Mouse (Mus musculus): Measurements from ENCODE around the gene Zfp414. TPM values are rescaled to one million over a fixed set of nuclear protein-coding genes. Genes with fewer than 3 reads are reported as not detected.
"Not testable (repeated sequence)": the region's sequence is repeated elsewhere in the genome, so short reads cannot be mapped to it uniquely, and the experiment has no call there.

The Zfp414 gene
- 10 to 100 TPM; 25.6 to 42.6 TPM for total RNA-seq (2021)
- long read RNA-seq, experiment 1, transcript Zfp414-201 (6 exons, 1,197 nt), result major isoform, 11 of 25 reads
- long read RNA-seq, experiment 1, partial matches to known transcripts, result 8 of 25 reads
- long read RNA-seq, experiment 1, other reads (novel, unspliced or antisense), result 3 of 25 reads
- long read RNA-seq, experiment 2, transcript Zfp414-203 (7 exons, 1,211 nt), result minor isoform, 5 of 26 reads
- long read RNA-seq, experiment 2, transcript Zfp414-201 (6 exons, 1,197 nt), result major isoform, 10 of 26 reads
- long read RNA-seq, experiment 2, partial matches to known transcripts, result 7 of 26 reads
- long read RNA-seq, experiment 2, other reads (novel, unspliced or antisense), result 2 of 26 reads

DNA sequence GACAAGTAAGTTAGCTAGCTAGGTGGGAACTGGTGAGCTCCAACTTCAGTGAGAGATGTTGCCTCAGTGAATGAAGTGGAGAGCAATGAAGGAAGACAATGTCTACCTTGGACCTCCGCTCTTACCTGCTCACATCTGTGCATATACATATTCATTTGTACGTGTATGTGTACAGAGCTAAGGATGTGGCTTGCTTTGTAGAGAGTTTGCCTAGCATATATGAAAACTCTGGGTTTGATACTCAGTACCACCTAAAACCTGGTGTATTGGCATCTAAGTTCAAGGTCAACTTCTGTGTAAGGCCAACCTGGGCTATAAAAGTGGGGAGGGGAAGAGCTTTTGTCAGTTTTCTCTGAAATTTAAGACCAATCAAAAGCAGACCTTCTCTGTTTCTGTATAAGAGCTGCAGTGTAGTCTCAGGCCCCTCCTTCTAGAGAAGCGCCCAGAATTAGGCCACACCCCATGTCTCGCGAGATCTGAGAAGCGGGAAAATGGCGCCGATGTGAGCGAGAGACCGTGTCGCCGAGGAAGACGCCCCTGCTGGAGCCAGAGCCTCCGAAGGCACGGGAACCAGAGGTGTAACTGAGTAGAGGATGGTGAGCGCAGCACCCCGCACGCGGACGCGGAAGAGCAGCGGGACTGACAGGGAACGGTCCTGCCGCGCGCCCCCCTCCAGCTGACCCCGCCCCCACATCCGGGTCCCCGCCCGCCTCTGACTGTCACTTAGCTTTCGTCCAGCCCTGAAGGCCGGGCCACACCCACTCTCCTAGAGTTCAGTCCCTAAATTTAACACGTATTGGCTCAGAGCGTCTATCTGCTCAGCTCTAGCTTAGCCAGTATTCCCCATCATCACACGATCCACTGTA is at the start of gene Zfp414:
Zfp414 (plus strand) TSS at position 470 of the 866 bp plus-strand sequence.
- peak; percentile 93 for DNase-seq

DNA sequence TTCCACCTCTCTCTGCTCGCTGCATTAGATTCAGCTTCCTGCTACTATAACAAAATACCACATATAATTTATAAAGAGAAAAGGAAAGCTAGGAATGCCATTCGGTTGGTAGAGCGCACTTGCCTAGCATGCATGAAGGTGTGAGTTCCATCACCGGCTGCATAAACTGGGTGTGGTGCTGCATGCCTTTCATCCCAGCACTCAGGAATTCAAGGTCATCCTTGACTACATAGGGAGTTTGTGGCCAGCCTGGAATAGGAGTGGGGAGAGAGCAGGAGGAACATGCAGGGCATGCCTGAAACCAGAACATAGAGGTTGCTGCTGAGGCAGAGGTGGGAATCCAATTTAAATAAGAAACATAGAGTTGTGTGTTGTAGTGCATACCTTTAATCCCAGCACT is 44.8 kb upstream of the Zfp414 start:
- no peak for DNase-seq

DNA sequence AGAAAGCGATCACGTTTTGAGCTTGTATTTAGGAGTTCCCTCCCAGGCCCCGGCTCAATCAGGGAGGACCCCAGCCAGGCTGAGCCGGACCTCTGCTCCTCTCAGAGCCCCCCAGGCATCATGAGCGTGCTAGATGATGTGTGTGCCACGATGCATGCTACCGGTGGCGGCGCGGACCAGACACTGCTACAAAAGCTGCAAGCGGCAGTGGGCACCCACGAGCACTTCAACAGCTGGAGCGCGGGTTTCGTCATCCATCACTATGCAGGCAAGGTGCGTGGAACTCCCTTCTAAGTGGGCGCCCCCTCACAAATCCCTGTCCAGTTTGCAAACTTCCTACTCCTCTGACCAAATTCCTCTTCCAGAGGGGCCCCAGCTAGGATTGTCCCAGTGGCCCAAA is 42.9 kb upstream of the Zfp414 start:
- no peak for DNase-seq

DNA sequence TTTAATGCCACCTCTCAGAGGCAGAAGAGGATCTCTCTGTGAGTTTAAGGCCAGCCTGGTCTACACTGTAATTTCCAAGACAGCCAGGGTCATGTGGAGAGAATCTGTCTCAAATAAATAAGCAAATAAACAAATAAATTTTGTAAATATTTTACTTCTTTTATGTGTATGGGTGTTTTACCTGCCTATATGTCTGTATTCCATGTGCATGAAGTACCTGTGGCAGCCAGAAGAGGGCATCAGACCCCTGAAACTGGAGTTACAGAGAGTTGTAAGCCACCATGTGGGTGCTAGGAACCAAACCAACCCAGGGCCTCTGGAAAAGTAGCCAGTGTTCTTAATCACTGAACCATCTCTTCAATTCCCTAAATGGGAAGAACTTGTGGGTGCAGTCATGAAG is 31.6 kb upstream of the Zfp414 start:
- no peak for DNase-seq

DNA sequence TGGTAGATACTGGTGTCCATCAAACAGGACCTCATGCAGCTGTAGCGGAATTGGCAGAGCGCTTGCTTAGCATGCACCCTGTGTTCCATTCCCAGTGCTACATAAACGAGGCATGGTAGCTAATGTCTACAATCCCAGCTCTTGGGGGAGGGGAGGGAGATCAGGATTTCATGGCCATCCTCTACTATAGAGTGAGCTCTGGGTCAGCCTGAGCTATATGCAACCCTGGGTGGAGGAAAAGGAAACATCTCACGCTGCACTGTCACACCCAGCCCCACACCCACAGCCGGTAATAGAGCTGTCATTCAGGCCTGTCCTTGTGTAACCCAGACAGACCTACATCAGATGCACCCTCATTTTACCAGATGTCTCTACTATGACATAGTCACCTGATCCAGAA is 30.4 kb upstream of the Zfp414 start:
- DNase-seq, result no peak

DNA sequence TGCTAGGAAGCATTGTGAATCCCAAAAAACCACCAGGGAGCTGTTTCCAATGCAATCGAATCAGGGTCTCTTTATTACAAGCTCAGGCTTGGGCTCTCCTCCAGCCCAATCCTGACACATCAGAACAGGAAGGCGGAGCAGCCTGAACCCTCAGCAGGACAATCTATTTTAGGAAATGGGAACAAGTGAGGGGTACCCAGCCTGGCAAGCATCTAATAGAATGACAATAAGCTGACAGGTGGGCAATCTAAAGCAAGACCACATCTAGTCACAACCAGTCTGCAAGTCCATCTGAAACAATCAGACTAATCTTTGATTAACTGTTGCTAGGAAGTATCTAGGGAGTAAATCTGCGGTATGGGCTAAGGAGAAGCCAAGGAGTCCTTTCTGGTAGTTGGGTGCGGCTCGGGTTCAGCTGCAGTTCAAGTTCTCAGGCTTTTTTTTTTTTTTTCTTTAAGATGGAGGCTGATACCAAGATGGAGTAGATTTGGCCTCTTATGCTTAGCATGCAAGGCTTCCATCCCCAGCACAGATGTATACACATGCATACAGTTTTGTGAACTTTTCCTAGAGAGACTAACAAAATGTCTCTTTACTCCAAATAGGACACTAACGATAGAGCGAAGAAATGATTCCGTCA is 28.9 kb upstream of the Zfp414 start:
- DNase-seq, result no peak

DNA sequence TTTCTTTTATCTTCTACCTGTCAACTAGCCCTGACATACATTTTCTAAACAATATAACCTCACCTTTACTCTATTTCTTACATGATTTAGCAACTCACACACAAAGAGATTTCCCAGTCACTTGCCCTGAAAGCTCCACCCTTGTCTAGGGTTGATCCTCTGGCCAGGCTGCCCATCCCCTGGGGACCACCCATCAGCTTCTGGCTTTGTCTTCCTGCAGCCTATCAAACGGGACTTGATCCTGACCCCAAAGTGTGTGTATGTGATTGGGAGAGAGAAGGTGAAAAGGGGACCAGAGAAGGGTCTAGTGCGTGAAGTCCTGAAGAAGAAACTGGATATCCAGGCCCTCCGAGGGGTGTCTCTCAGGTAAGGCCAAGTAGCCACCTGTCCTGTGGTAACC is 28.1 kb upstream of the Zfp414 start:
- no peak for DNase-seq

DNA sequence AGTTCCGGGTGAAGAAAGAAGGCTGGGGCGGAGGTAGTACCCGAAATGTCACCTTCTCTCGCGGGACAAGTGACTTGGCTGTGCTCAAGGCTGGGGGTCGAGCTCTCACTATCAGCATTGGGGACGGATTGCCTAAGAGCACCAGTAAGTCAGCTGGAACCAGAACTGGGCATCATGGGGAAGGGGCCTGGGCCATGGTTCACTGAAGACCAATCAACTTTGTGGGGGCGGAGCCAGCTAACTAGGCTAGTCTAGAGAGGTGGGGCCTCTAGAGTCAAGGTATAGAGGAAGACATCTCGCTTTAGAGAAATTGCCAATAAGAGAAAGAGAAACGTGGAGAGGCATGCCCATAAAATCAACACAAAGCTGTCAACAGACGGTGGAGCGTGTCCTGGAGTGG is 26.9 kb upstream of the Zfp414 start:
- no peak for DNase-seq

DNA sequence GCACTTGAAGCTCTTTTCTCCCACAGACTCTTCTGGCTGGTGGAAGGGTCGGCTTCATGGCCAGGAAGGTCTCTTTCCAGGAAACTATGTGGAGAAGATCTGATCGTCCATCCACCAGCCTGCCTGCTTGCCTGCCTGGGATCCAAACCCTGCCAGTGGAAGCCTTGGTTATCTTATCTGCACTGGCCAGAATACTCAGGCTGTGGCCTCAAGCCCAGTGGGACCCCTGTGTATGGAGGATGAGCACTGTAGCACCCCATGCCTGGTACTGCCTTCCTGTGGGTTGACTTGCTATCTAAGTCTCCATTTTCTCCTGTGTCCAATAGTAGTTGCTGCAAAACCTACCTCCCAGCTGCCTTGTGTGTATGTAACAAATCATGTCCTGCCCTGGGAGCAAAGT is 21.6 kb upstream of the Zfp414 start:
- DNase-seq, result no peak

DNA sequence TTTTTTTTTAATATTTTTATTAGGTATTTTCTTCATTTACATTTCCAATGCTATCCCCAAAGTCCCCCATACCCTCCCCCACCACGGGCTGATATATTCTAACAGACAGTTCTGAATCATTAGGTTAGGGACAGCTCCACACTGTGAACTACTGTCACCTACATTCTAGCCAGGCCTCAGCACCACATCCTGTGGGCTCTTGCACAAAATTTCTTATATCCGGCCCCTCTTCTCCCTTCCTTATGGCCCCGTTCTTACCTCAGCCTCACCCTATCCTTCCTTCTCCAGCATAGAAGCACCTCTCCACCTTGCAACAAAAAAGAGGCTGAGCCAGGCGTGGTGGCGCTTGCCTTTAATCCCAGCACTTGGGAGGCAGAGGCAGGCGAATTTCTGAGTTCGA is 18.3 kb upstream of the Zfp414 start:
- no peak for DNase-seq

DNA sequence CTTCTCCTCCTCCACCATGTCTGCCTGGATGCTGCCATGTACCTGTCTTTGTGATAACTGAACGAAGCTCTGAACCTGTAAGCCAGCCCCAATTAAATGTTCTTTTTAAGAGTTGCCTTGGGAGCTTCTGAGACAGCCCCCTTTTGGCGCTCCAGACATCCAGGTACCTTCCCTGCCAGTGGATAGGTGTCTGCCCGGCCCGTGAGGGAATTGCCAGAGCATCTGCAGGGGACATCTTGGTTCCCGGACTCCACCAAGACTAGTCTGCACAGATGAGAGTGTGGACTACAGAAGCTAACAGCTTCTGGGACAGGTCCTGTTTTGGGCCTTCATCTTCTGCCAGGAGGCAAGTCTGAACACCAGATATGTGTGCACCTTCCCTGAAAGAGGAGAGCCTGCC is 15.2 kb upstream of the Zfp414 start:
- DNase-seq, result not testable (repeated sequence)

DNA sequence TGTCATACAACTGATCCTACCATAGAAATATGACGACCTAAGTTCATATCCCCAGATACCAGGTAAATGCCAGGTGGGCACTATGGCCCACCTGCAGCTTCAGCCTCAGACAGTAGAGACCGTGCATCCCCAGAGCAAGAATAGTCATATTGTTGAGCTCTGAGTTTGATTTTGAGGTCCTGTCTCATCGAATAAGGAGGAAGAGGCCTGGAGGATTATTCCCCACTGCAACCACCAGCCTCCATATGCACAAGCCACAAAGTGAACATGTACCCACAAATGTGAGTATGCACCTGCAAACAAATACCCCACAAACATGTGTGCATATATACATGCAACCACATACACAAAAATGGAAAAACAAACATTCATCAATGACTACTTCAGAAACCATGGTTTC is 1.6 kb upstream of the Zfp414 start:
- no peak for DNase-seq

DNA sequence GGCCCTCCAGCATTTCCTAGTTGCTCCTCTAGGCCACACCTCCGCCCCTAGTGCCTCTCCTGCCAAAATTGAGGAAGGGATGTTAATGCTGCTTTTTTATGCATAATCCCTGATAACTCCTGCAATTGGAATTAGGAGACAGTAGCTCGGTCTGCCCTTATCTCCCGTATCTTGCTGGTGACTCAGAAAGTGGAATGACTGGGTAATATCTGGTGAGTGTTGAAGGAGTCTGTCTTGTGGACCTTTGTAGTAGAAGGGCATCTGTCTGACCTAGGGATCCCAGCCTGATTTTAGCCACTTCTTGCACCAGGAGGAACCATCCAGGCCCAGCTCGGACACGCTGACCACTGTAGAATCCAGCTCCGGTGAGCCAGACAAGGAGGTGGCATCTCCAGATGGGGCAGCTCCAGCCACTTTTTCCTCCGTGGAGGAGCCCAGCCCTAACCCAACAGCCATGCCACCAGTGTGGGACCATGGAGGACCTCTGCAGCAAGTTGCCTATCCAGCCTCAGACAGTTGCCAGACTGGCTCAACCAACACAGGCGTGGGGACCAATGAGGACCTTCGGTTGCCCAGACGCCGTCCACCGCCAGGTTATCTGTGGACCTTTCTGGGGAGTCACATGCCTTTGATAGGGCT is 716 bp downstream of the Zfp414 start:
- no peak for DNase-seq

DNA sequence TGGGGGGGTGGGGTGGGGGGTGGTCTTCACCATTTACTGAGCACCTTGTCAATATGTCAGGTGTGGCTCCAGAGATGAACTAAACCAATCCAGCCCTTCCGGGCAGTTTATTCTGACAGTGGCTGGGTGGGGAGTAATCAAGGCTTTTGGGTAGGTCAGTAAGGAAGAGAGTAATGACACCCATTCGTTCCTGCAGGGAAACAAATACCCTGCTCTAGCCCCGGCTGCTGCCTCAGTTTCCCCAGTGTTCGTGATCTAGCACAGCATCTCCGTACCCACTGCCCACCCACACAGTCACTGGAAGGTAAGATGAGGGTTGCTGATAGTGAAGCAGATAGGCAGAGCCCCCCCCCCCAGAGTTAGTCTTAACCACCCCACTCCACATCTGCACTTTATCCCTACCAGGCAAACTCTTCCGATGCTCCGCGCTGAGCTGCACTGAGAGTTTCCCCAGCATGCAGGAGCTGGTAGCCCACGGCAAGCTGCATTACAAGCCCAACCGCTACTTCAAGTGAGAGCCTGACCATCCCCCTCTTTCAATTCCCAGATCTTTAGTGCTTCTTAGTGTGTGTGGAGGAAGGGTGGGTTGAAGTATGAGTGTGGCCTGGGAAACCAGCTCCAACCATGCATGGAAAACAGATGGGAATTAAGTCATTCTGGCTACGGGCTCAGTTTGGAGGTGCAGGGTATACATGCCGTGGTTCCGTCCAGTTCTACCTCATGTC is 1.4 kb downstream of the Zfp414 start:
- no peak for DNase-seq

DNA sequence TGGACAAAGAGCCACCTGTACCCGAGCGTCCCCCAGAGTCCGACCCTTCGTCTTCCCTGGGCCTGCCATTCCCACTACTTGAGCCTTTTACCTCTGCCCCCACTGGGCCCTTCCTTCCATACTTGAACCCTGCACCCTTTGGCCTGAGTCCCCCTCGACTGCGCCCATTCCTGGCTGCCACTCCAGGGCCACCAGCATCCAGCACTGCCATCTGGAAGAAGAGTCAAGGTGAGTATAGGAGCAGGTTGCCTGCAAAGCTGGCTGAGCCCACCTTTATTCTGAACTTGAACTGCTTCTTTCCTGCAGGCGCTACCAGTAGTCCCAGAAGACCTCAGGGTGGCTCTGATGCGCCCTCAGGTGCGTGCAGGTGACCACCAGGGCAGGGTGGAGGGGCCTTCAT is 2.3 kb downstream of the Zfp414 start:
- no peak for DNase-seq

DNA sequence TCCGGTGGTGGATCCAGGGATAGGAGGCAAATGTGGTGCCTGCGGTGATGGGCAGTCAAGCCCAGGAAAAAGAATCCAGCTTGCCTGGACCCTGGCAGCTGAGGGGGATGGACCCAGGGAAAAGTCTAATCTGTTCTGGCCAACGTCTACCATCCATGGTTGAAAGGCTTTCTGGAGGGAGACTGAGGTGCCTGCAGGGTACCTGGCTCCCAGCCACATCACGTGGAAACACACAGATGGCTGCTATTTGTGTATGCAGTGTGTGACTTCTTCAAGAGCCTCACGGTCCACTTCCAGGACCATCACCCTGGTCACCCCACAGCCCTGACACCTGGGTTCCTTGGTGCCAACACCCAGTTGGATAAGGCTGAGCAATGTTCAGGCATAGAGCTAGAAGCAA is 2.9 kb downstream of the Zfp414 start:
- DNase-seq, result no peak

DNA sequence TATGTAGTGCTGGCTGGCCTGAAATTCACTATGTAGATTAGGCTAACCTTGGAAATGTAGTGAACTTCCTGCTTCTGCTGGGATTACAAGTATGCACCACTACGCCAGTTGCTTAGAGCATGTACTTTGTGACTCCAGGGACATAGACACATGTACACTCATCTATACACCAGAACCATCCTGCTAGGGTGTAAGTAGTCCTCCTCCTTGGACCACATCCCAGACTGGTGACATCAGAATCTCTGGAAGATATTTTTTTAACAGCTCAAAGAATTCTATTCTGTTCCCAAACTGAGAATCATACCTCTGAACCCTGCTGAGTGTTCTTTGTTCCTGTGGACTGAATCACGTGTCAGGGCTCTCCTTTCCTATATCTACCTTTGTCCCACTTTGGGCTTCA is 8.1 kb downstream of the Zfp414 start:
- DNase-seq, result peak; percentile 26

DNA sequence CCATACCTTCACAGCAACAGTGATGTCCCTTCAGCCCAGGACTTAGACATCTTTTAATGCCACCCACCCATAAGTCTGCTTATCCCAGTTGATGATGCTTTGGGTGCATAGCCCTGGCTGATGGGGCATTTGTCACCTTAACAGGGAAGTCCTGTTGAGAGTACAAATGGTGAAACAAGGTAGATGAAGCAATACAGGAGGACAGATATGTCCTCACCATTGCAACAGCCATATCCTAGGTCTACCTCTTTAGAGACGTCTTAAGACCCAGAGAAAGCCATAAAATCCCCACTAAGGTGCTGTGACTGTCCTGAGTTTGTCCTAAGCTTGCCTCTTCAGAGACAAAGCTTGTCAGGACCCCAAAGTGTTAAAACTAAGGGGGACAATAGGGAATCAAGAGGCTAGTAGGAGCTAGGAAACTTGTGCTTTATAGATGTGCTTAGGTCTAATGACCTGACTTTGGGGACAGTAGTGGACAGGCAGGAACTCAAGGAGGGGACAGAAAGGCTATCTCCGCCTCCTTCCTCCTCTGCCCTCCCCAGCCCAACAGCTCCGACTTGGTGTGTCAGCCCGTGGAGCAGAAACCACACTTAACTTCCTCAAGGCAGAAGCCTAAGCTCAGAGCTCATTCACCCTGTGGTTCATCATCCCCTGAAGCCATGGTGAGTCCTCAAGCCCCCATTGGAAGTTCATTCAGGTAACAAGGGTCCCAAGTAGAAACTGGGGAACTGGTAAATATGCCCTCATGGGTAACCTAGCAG is 8.8 kb downstream of the Zfp414 start, which contains the start of gene Pram1:
Pram1 (plus strand) TSS at position 541 of the 761 bp plus-strand sequence.
- no peak for DNase-seq

DNA sequence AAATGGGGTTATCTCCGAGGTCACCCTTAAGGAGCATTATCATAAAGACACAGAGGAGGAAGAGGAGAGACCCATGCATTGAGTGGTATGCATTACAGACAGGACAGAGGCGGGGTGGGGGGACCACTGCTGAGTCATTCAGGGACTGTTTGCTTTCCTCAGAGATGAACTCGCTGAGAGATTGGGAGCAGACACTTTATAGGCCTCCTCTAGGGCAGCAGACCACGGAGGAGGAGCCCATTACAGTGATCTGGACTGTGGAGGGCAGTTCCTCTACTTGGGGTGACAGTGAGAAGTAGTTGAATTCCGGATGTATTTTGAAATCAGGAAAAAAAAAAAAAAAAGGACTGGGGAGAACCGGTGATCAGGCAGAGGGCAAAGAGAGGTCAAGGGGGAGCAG is 10.9 kb downstream of the Zfp414 start:
- DNase-seq, result peak; percentile 0

DNA sequence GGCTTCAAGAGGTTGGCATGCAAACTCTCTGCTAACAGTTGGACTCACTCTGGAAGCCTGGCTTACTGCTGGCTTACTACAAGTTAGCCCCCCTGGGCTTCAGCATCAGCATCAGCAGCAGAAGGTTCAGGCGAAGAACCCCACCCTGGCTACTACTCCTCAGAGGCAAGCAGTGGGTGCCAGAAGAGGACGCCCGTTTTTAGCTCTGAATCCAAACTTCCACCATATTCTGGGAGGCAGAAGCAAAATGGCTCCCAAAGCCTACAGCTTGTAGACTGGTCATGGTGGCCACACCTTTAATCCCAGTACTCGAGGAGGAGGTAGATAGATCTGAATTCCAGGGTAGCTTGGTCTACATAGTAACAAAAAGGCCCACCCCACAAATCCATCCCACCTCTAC is 15.2 kb downstream of the Zfp414 start:
- DNase-seq, result no peak

DNA sequence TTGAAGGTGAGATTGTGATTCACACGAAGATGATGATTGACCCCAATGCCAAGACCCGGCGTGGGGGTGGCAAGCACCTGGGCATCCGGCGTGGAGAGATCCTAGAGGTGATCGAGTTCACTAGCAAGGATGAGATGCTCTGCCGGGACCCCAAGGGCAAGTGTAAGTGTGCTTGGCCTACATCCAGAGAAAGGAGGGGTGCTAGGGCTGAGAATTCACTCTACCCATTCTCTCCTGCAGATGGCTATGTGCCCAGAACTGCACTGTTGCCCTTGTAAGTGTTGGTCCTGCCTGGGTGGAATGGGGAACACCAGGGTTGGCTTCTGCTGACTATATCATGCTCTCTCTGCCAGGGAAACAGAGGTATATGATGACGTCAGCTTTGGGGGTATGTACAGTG is 16.2 kb downstream of the Zfp414 start:
- no peak for DNase-seq

All from adrenal gland, postnatal 10 days (tissue).